Mouse (Mus musculus): ENCODE measurements around the gene Cyp2d22.

- TF ChIP-seq GATA1 (IDR thresholded peaks at IDR 0.05; ENCODE audit: borderline replicate concordance, low read length) (peak; percentile 54; the same call in 1 of the 3 replicates), FLI1 (IDR thresholded peaks at IDR 0.05; ENCODE audit: low read length) (no peak)
These were observed 38.2 kb downstream of the Cyp2d22 start for GRCm38 (mm10) chr15:82341675-82342542.

Data from megakaryocyte, embryonic 14.5 days (primary cell).